Mouse (Mus musculus) heart, embryonic 14.5 days (tissue): Measurements from ENCODE around the gene Gmeb2. TPM values are rescaled to one million over a fixed set of nuclear protein-coding genes. Genes with fewer than 3 reads are reported as not detected.

ENCODE experiments used
- ATAC-seq: fragments of 200-750 bp; cut with Nextera tagmentation; 2 replicates; pipeline ENCODE4 v1.8.0; 2017; ENCODE audit warnings: low read depth, moderate TSS enrichment; ENCODE audit not compliant: insufficient number of reproducible peaks, insufficient read depth, low FRiP score
- H3K27ac ChIP-seq, 2 experiments: fragments of 200-500 bp in 1 of 2; fragments of 300-500 bp in 1 of 2; sonication (generic) in 1 of 2; replicated peaks in 1 of 2; 2 replicates each; pipeline ENCODE4 v1.5.1; 2012 to 2014; ENCODE audit warnings: low read depth in 2 of 2, low read length in 2 of 2, control low read depth in 1 of 2, mild to moderate bottlenecking in 1 of 2, mixed read lengths in 1 of 2; ENCODE audit not compliant: control insufficient read depth in 1 of 2, insufficient read depth in 1 of 2
- H3K27me3 ChIP-seq: fragments of 300-500 bp; sonication (generic); 2 replicates; pipeline ENCODE4 v1.6.1; 2014; ENCODE audit warnings: mild to moderate bottlenecking, low read length, control low read depth; ENCODE audit not compliant: control insufficient read depth, insufficient read depth
- H3K36me3 ChIP-seq: fragments of 300-500 bp; sonication (generic); 2 replicates; pipeline ENCODE4 v1.6.1; 2014; ENCODE audit warnings: mild to moderate bottlenecking, control low read depth, low read length, mixed read lengths; ENCODE audit not compliant: control insufficient read depth, insufficient read depth
- H3K4me1 ChIP-seq, 2 experiments: fragments of 200-500 bp in 1 of 2; fragments of 300-500 bp in 1 of 2; sonication (generic) in 1 of 2; 2 replicates each; pipeline ENCODE4 v1.6.1; 2012 to 2014; ENCODE audit warnings: low read length in 2 of 2, control low read depth in 1 of 2, mixed read lengths in 1 of 2; ENCODE audit not compliant: control insufficient read depth in 2 of 2, insufficient read depth in 2 of 2
- H3K4me2 ChIP-seq: fragments of 300-500 bp; sonication (generic); 2 replicates; pipeline ENCODE4 v1.6.1; 2014; ENCODE audit warnings: mild to moderate bottlenecking, low read length
- H3K4me3 ChIP-seq, 2 experiments: fragments of 200-500 bp in 1 of 2; fragments of 300-500 bp in 1 of 2; sonication (generic) in 1 of 2; 2 replicates each; pipeline ENCODE4 v1.5.1; 2012 to 2014; ENCODE audit warnings: low read length in 2 of 2, mild to moderate bottlenecking in 2 of 2, control low read depth in 1 of 2, low read depth in 1 of 2, moderate library complexity in 1 of 2; ENCODE audit not compliant: control insufficient read depth in 1 of 2, insufficient read depth in 1 of 2
- H3K9ac ChIP-seq: fragments of 300-500 bp; sonication (generic); 2 replicates; pipeline ENCODE4 v1.6.1; 2014; ENCODE audit warnings: mild to moderate bottlenecking, low read length
- H3K9me3 ChIP-seq: fragments of 300-500 bp; sonication (generic); 2 replicates; pipeline ENCODE4 v1.6.1; 2016; ENCODE audit warnings: low read length, control low read depth; ENCODE audit not compliant: control insufficient read depth
- WGBS: fragments of 180-500 bp; shearing (Covaris S2); extraction: QIAGEN DNeasy Blood & Tissue Kit; methylation state at CpG from one replicate; pipeline ENCODE4 v1.1.7; 2014; 5-methylcytosine and 5-hydroxymethylcytosine counted together
- polyA plus RNA-seq: library from polyadenylated mRNA; unstranded; fragments of >200 nt; fragmentation: Nextera tagmentation; extraction: Ambion mirVana; gene quantifications from 2 replicates; pipeline ENCODE4 v1.2.1, GENCODE M21; 2014

The Gmeb2 gene
- polyA plus RNA-seq, 1 experiment from 2014 or later, result 9.1 TPM

- 74% methylated on average over 1 of the region's 1 CpGs for WGBS
Measured at GRCm38 (mm10) chr2:181290937-181291336, 3.1 kb upstream of the Gmeb2 start.

GRCm38 (mm10) chr2:181288691-181289090 is 856 bp upstream of the Gmeb2 start:
- Histone ChIP-seq H3K4me3 (peak overlapping the region; percentile 41 to 53; a peak in 3 of 4 replicates), H3K9me3 (no peaks in the 10 kb centered on the region), H3K27ac (no peak overlapping the region), H3K4me2 (peak overlapping the region; percentile 78), H3K27me3 (no peaks in the 10 kb centered on the region), H3K36me3 (peaks cover 6% of the 10 kb centered on the region; the same call in 1 of the 2 replicates), H3K9ac (peak overlapping the region; percentile 84), H3K4me1 (peaks cover 2 to 15% of the 10 kb centered on the region in 2 experiments; a peak in 3 of 4 replicates)
- ATAC-seq, result no peak
- WGBS, result 72% methylated on average over 3 of the region's 3 CpGs

More at GRCm38 (mm10) chr2:181290937-181291336, 3.1 kb upstream of the Gmeb2 start:
- Histone ChIP-seq H3K4me3 (no peak overlapping the region), H3K27ac (no peak overlapping the region), H3K9me3 (no peaks in the 10 kb centered on the region), H3K4me2 (no peak overlapping the region), H3K36me3 (peaks cover 9% of the 10 kb centered on the region; the same call in 1 of the 2 replicates), H3K4me1 (peaks cover 2 to 15% of the 10 kb centered on the region in 2 experiments; a peak in 3 of 4 replicates), H3K9ac (no peak overlapping the region), H3K27me3 (no peaks in the 10 kb centered on the region)
- ATAC-seq, result no peak

- peak overlapping the region; percentile 53 to 60 for H3K4me3 ChIP-seq
- H3K27me3 ChIP-seq, result no peaks in the 10 kb centered on the region
- peak overlapping the region; percentile 79 to 92 for H3K27ac ChIP-seq
- peaks cover 13% of the 10 kb centered on the region for H3K36me3 ChIP-seq
- 1% methylated on average over 38 of the region's 71 CpGs for WGBS
- H3K9ac ChIP-seq, result peak overlapping the region; percentile 84
- H3K4me2 ChIP-seq, result peak overlapping the region; percentile 70
- peaks cover 2 to 15% of the 10 kb centered on the region in 2 experiments; a peak in 3 of 4 replicates for H3K4me1 ChIP-seq
- peak; percentile 80 for ATAC-seq
- no peaks in the 10 kb centered on the region for H3K9me3 ChIP-seq
Measured at GRCm38 (mm10) chr2:181287338-181287957, 387 bp downstream of the Gmeb2 start.

- H3K9ac ChIP-seq, result peak overlapping the region; percentile 84
- H3K4me2 ChIP-seq, result peak overlapping the region; percentile 70
- H3K9me3 ChIP-seq, result no peaks in the 10 kb centered on the region
- peaks cover 2 to 15% of the 10 kb centered on the region in 2 experiments; a peak in 3 of 4 replicates for H3K4me1 ChIP-seq
- H3K4me3 ChIP-seq, result peak overlapping the region; percentile 53 to 60
- H3K27me3 ChIP-seq, result no peaks in the 10 kb centered on the region
- H3K27ac ChIP-seq, result peak overlapping the region; percentile 79 to 92
- peaks cover 19% of the 10 kb centered on the region for H3K36me3 ChIP-seq
- no peak for ATAC-seq
- whole genome bisulfite sequencing, result 52% methylated on average over 6 of the region's 6 CpGs
Measured at GRCm38 (mm10) chr2:181286629-181287337, 1.1 kb downstream of the Gmeb2 start.

GRCm38 (mm10) chr2:181279968-181280367 is 7.9 kb downstream of the Gmeb2 start:
- no peak overlapping the region for H3K27ac ChIP-seq
- no peak overlapping the region for H3K9ac ChIP-seq
- no peak overlapping the region for H3K4me3 ChIP-seq
- no peaks in the 10 kb centered on the region for H3K27me3 ChIP-seq
- ATAC-seq, result no peak
- H3K4me1 ChIP-seq, result no peaks in the 10 kb centered on the region
- H3K36me3 ChIP-seq, result peaks cover 69% of the 10 kb centered on the region
- WGBS, result 80% methylated on average over 1 of the region's 1 CpGs
- no peak overlapping the region for H3K4me2 ChIP-seq
- H3K9me3 ChIP-seq, result no peaks in the 10 kb centered on the region

- no peak overlapping the region for H3K4me3 ChIP-seq
- no peak overlapping the region for H3K9ac ChIP-seq
- H3K27ac ChIP-seq, result no peak overlapping the region
- no peak for ATAC-seq
- H3K4me1 ChIP-seq, result no peaks in the 10 kb centered on the region
- no peaks in the 10 kb centered on the region for H3K27me3 ChIP-seq
- no peak overlapping the region for H3K4me2 ChIP-seq
- 71% methylated on average over 3 of the region's 3 CpGs for WGBS
- peaks cover 81% of the 10 kb centered on the region for H3K36me3 ChIP-seq
- no peaks in the 10 kb centered on the region for H3K9me3 ChIP-seq
Measured at GRCm38 (mm10) chr2:181277866-181278265, 10.0 kb downstream of the Gmeb2 start.

GRCm38 (mm10) chr2:181276766-181277165 is 11.1 kb downstream of the Gmeb2 start:
- Histone ChIP-seq H3K4me3 (no peak overlapping the region), H3K36me3 (peaks cover 77% of the 10 kb centered on the region), H3K9me3 (no peaks in the 10 kb centered on the region), H3K4me1 (no peaks in the 10 kb centered on the region), H3K27me3 (no peaks in the 10 kb centered on the region), H3K4me2 (no peak overlapping the region), H3K27ac (no peak overlapping the region), H3K9ac (no peak overlapping the region)
- ATAC-seq, result no peak
- WGBS, result 80% methylated on average over 1 of the region's 1 CpGs
